Mouse (Mus musculus) left cerebral cortex, adult 2 months (tissue): ENCODE data around the gene Gnao1. TPM values are rescaled to one million over a fixed set of nuclear protein-coding genes. Genes with fewer than 3 reads are reported as not detected.

ENCODE experiments used
- DNase-seq, 2 experiments: peaks; one replicate each; pipeline ENCODE4 v3.0.0; 2021 to 2022; ENCODE audit warnings: low spot score in 2 of 2, mixed read lengths in 1 of 2; ENCODE audit errors: extremely low spot score in 1 of 2
- H3K27ac ChIP-seq: fragments of 200-600 bp; 2 replicates; pipeline ENCODE4 v1.8.1; 2022
- H3K4me3 ChIP-seq: fragments of 200-600 bp; 2 replicates; pipeline ENCODE4 v1.8.1; 2022
- CTCF ChIP-seq: fragments of 200-600 bp; IDR thresholded peaks from 2 replicates; pipeline ENCODE4 v1.8.1; 2022; ENCODE audit warnings: antibody characterized with exemption, mild to moderate bottlenecking, moderate library complexity
- intact Hi-C: fragments of 180-260 bp; cut with DNase I; formaldehyde crosslinking; loops from one replicate; pipeline ENCODE4 v1.15.1; 2025
- total RNA-seq, 2 experiments: library from RNA; stranded (reverse); gene quantifications; 2 replicates each; pipeline ENCODE4 v1.2.3; 2021

The Gnao1 gene
- total RNA-seq, 2 experiments from 2014 or later = 679 to 734 TPM

- Histone ChIP-seq H3K27ac (peak overlapping the region; percentile 5; the same call in 1 of the 2 replicates), H3K4me3 (no peak overlapping the region)
- no peak for TF ChIP-seq CTCF
- DNase-seq = peak in 1 of 2 experiments; percentile 6
- intact Hi-C loops = loop anchor here (10.0 kb wide), 1 partner anchor 387 kb away; no protein-coding TSS in a partner anchor
Observed at GRCm38 (mm10) chr8:93817366-93817765, 7.6 kb downstream of the Gnao1 start.

DNA sequence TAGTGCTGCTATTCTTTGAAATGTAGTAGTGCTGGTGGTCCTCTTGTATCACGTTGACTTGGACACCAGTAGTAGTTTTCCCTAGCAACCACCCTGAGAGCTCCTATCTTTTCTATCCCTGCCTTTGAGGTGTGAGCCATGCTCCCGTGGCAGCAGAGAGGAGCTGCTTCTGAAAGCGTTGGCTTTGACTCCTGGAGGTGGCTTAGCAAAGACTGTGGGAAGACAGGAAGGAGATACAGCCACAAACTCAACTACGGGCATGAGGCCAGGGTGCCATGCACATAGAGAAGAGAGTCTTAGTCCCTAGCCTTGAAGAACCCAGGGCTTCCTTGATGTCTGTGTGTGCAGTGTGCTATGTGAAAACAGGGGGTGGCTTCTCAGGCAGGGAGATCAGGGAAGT, 10.2 kb downstream of the Gnao1 start:
- H3K4me3 ChIP-seq = no peak overlapping the region
- intact Hi-C loops = loop anchor here (10.0 kb wide), 1 partner anchor 385 kb away; no protein-coding TSS in a partner anchor
- no peak for TF ChIP-seq CTCF
- no peak overlapping the region for H3K27ac ChIP-seq
- peak; percentile 22 to 32 for DNase-seq

- peak in 1 of 2 experiments; percentile 8 for DNase-seq
- intact Hi-C loops = no loop called here
- no peak for TF ChIP-seq CTCF
- Histone ChIP-seq H3K4me3 (no peak overlapping the region), H3K27ac (no peak overlapping the region)
Observed at GRCm38 (mm10) chr8:93821327-93821726, 11.6 kb downstream of the Gnao1 start.

- DNase-seq = peak in 1 of 2 experiments; percentile 7
- Histone ChIP-seq H3K27ac (no peak overlapping the region), H3K4me3 (no peak overlapping the region)
- no peak for TF ChIP-seq CTCF
- intact Hi-C loops = no loop called here
Observed at GRCm38 (mm10) chr8:93825317-93825716, 15.6 kb downstream of the Gnao1 start.

DNA sequence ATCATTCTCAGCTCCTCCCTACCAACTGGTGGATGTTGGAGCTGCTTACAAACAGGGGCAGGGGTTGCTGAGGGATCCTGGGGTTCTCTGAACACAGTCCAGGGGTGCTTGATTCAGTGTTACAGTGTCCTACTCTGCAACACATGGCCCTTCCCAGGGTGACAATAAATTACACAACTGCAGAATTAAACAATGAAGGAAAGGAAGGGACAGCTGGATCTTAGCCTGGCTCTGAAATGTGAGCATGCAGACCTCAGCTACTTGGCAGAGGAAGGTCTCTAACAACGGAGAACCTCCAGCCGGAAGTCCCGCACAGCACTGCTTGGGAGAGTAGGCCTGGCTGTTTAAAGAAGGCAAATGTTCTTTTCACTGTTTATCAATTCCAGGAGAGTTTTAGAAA, 20.9 kb downstream of the Gnao1 start:
- intact Hi-C loops = loop anchor here (5.0 kb wide), 1 partner anchor 52 kb away; no protein-coding TSS in a partner anchor
- Histone ChIP-seq H3K4me3 (no peak overlapping the region), H3K27ac (peak overlapping the region; percentile 34)

DNA sequence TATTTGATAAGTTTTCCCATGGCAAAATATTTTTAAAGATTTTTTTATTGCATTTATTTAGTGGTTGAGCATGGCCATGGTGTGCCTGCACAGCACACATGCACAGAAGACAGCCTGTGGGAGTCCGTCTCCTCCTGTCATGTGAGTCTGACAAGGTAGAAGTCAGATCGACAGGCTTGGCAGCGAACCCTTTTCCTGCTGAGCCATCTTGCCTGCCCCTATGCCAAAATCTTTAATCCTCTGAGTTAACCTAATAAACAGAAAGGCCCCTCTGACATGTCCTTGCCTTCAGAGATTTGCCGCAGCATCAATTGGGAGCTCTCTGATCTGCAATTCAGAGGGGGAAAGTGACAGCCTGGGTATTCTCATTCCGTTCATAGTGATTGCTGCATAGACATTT, 26.0 kb downstream of the Gnao1 start:
- intact Hi-C loops = no loop called here
- no peak overlapping the region for H3K4me3 ChIP-seq
- no peak for DNase-seq
- peak overlapping the region; percentile 47 for H3K27ac ChIP-seq
- TF ChIP-seq CTCF = no peak

More for the DNA sequence above, 20.9 kb downstream of the Gnao1 start:
- TF ChIP-seq CTCF = no peak
- no peak for DNase-seq

GRCm38 (mm10) chr8:93839113-93839512, 29.3 kb downstream of the Gnao1 start:
- no peak overlapping the region for H3K4me3 ChIP-seq
- peak overlapping the region; percentile 34 for H3K27ac ChIP-seq
- intact Hi-C loops = no loop called here
- DNase-seq = no peak
- no peak for TF ChIP-seq CTCF

- intact Hi-C loops = no loop called here
- DNase-seq = no peak
- Histone ChIP-seq H3K4me3 (no peak overlapping the region), H3K27ac (peak overlapping the region; percentile 69; the same call in 1 of the 2 replicates)
- no peak for TF ChIP-seq CTCF
Observed at GRCm38 (mm10) chr8:93840486-93840885, 30.7 kb downstream of the Gnao1 start.

- intact Hi-C loops = no loop called here
- peak in 1 of 2 experiments; percentile 44 for DNase-seq
- Histone ChIP-seq H3K4me3 (no peak overlapping the region), H3K27ac (peak overlapping the region; percentile 69)
- no peak for TF ChIP-seq CTCF
Observed at GRCm38 (mm10) chr8:93840956-93841752, 31.4 kb downstream of the Gnao1 start.

- no peak for TF ChIP-seq CTCF
- intact Hi-C loops = no loop called here
- H3K27ac ChIP-seq = peak overlapping the region; percentile 69
- H3K4me3 ChIP-seq = no peak overlapping the region
- DNase-seq = no peak
Observed at GRCm38 (mm10) chr8:93842574-93842973, 32.8 kb downstream of the Gnao1 start.

DNA sequence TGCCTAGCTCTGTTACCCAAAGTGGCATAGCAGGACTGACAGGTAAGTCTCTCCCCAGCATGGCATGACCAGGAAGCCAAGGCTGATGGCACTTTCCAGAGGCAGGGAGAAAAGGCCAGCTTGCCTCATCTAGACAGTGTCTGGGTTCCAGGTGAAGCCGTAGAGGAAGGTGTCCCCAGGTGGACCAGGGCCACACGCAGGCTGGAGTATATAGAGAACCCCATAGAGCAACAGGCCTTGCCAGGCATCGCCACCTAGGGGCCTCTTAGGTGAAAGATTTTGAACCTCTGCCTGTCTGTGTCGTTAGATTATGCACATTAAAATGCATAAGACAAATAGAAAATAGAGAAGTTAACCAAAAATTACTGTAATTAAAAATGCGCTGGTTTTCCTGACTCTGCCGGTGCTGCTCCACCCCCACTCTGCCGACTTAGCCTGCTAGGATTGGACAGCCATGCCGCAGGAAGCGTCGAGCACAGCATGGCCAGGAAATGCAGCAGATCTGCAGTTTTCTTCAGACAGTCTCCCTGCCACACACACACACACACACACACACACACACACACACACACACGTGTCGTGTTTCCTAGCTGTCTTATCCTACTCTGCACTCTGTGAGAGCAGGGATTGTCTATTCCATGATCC, 34.2 kb downstream of the Gnao1 start:
- Histone ChIP-seq H3K4me3 (no peak overlapping the region), H3K27ac (peak overlapping the region; percentile 42; the same call in 1 of the 2 replicates)
- intact Hi-C loops = no loop called here
- peak; percentile 47 for TF ChIP-seq CTCF
- no peak for DNase-seq

DNA sequence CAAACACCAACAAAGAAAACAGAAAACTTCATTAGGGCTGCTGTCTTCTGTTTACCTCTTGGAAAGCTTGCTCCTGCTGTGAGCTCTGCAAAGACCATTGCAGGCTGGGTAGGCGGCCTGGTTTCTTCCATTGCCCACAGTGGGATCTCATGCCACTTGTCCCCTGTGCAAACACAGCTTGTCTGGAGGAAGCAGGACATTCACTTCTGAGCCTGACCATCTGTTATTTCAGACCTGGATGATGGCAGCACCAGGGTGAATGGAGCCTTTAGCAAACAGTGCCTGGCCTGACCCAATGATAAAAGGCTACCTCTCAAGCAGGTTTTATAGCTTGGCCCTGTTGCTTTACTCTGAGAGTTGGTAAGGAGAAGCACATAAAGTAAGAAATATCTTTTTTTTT, 35.4 kb downstream of the Gnao1 start:
- intact Hi-C loops = no loop called here
- Histone ChIP-seq H3K27ac (peak overlapping the region; percentile 54; the same call in 1 of the 2 replicates), H3K4me3 (no peak overlapping the region)
- TF ChIP-seq CTCF = no peak
- DNase-seq = no peak
